Mouse (Mus musculus): ENCODE results near the gene Kirrel3.

Kirrel3 gene

DNA sequence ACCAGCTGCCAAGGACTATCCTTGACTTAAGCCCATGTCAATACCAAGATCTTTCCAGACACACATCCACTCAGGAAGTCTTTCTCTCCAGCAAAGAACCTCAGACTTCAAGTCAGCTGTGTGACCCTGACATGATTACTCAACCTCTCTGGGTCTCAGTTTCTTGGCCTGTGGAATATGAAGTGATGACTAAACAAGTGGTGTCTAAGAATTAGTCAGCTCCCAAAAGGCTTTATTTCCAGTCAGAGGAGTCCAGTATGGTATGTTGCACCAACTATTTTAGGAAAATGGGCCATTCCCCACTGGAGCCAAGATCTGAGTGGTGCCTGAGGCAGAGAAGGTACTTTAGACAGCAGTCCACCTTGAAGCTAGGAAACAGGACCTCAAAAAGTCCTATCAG lies 462.0 kb downstream of the Kirrel3 start:
- DNase-seq (ENCODE audit: low spot score) = no peak

DNA sequence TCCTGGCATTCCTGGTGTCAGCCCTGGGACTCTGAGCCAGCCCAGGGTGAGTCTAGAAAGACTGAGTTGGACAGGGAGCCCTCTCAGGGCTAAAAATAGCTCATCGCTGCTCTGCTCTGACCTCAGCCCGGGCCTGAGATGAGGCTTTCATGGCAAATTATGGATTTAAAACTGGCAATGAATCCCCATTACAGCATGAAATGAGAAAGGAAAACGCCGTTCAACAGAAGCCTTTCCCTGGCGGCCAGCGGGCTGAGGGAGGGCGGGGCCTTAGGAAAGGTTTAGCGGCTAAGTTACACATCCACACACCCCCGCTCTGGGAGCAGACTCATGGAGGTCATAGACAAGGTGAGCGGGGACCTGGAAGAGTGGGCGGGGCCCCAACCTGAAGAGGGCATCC lies 467.7 kb downstream of the Kirrel3 start:
- no peak for DNase-seq (ENCODE audit: low spot score)

DNA sequence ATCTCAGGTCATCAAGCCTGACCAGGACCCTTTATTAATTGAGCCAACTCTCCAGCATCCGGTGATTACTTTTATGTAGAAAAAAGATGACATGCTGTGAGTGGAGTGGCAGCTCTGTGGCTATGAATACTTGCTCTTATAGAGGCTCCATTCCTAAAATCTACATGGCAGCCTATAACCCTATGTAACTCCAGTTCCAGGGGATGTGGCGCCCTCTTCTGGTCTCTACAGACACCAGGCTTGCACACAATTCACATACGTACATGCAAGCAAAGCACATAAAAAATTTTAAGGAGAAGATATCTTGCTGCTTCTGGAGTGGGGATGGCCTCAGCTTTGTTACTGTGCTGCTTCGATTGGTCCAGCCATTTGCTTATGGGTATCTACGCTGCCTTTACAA lies 468.5 kb downstream of the Kirrel3 start:
- no peak for DNase-seq (ENCODE audit: low spot score)

DNA sequence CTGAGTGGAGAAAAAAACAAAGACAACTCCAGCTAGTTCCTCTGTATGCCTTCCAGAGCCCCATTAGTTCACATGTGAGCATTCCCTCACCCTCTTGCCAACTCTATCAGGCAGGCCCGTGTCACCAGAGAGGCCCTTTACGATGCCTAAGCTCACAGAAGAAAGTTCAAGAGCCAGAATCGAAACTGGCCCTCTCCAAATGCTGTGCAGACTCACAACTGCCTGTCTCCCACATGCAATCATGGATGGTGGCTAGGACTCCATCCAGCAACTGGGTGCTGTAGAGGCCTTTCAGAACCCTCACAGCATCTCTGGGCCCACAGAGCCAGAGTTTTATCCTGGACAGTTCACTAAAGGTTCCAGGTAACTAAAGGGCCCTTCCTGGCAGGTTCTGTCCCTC lies 470.8 kb downstream of the Kirrel3 start:
- no peak for DNase-seq (ENCODE audit: low spot score)

DNA sequence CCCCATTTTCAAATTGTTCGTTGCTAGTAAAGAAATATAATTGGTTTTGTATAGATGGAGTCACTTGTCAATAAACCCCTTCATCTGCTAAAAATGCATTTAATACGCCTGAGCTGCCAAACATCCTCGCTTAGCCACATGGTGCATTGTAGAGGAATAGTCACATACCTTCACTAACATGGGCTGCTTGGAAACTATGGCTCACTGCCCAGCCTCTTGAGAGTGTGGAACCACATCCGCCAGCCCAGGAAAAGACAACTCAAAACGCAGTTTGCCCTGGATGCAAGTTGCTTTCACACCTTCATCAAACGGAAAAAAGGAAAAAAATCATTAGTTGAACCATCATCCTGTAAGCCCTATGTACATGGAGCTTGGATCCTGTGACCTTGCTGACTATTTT lies 472.0 kb downstream of the Kirrel3 start:
- no peak for DNase-seq (ENCODE audit: low spot score)

DNA sequence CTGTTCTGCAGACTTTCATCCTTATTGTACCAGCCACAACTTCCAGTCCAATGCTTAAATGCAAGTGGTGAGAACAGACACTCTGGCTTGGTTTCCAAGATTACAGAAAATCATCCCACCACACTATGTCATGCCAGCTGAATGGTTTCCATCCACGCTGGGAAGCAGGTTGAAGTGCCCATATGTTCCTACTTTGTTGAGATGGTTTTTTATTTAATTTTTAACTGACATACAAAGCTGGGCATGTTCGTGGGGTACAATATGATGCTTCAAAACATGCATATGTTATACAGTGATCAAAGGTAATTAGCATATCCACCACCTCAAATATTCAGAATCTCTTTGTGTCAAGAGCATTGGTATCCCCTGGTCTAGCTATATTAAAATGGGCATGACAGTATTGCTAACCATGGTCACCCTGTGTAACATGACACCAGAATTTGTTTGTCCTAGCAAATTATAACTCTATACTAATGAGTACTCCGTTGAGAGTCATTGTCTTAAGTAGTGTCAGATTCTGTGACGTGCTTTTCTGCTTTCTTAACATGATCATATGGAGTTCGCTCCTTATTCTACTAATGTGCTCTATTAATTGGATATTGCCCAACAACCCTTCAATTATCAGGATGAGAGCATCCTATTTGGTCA lies 472.6 kb downstream of the Kirrel3 start:
- no peak for DNase-seq (ENCODE audit: low spot score)

DNA sequence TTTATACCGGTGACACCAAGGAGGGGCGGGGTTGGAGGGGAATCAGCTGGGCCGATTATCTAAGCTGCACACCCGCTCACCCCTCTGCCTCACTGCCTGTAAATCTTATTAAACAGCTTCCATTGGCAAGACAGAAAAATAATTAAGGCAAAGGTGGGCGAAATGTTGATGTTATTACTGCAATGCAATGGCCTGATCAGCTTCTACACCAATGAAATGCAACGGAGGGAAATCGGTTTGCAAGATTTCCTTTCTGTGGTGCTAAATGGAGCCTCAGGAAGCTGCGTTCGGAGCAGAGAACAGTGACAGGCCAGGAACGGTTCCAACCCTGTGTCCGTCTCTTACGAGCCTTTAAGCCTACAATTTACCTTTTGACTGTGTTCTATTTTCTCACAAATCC lies 475.0 kb downstream of the Kirrel3 start:
- no peak for DNase-seq (ENCODE audit: low spot score)

DNA sequence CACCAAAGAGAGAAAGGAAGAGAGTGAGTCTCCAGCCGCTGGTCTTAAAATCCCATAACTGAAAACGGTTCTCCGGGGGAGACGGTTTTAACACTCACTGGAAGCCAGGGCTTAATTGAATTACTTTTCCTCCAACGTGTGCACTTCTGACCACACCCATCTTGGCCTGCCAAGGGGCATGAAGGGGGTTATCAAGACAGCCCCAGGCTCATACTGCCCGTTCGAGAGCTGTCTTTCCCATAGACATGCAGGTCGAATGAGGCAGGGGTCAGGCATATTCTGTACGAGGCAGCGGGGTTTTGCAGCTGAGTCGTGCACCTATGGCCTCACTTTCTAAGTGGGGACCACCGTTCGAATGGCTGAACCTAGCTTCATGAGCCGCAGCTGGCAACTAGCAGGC lies 475.5 kb downstream of the Kirrel3 start:
- no peak for DNase-seq (ENCODE audit: low spot score)

DNA sequence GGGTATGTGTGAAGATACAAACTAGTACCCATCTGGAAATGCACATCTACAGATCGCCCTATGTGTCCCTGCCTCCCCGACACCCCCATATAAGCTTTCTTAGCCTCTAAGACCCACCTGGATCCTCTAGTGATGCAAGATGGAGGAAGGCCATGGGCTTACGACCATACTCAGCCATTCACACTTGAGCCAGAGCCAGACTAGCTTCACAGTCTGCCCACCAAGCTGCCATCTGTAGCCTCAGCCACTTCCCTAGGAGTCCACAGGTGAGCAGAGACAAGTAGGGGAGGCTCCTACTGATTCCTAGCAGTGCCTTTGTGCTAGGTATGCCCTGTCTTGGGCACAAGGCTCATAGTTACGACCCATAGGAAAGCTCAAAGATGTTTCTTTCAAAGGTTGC lies 476.6 kb downstream of the Kirrel3 start:
- DNase-seq (ENCODE audit: low spot score) = no peak

DNA sequence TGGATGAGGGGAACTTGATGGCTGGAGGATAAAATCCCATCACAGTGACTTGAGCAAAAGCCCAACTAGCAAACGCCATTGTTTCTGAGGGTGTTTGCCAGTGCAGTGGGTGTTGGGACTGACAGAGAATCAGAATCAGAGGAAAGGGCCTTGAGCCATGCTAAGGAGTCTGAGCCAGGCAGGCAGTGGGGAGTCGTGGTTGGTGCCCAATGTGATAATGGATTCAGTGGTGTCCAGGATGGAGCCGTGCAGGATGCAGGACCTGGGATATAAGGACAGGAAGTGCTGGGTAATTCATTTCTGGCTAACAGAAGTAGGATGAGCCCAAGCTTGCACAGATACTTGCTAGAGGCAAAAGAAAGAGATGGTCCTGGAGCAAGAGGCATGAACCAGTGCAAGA lies 477.9 kb downstream of the Kirrel3 start:
- DNase-seq (ENCODE audit: low spot score) = no peak

DNA sequence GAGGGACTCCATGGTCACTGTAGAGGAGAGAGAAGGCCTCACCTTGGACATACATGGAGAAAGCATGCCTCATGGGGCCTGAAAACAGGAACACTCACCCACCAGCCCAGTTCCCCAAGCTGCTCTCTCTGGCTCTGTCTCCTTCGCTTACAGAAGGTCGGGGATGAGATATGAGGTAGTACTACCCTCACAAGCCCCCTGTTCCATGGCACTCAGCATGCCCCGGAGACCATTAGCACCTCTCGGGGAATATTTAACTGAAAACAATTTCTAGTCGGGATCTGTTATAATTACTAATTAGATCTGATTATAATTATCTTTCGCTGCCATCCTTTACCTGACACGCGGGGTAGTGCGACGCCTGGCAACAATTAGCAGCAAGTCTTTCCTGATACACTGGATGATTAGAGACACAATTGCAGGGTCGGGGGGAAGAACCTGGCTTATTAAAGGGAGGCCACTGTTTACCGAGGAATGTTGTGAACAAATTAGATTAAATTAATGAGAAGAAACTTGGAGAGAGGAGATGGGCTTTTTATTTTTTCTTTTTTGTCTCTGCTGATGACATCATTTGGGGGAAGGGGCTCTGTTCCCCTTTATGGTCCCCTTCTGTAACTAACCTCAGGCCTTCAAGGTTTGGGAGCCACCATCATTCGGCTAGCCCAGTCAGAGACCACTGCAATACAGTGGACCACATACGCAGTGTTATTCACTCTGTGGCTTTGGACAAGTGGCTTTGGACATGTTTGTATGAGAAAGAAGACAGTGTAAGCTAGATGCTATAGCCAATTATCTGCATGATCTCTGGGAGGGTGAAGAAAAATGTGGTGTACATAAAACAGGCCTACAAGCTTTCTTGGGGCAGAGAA lies 478.7 kb downstream of the Kirrel3 start:
- DNase-seq (ENCODE audit: low spot score) = no peak

DNA sequence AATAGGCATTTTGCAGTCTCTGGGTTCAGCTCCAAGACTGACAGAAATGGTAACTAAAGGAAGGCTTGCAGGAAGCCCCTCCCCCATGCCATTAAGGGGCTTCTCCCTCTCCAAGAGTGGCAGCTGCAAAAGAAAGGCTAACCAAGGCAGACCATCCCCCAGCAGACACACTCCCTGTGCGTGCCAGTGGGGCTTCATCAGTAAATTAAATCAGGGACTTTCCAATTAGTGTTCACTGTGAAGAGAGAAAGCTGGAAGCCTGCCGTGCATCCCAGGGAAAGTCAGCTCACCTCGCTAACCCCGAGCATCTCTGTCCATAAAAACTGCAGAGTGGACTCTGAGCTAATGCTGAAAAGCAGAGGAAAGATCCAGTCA lies 479.3 kb downstream of the Kirrel3 start:
- DNase-seq (ENCODE audit: low spot score) = no peak

DNA sequence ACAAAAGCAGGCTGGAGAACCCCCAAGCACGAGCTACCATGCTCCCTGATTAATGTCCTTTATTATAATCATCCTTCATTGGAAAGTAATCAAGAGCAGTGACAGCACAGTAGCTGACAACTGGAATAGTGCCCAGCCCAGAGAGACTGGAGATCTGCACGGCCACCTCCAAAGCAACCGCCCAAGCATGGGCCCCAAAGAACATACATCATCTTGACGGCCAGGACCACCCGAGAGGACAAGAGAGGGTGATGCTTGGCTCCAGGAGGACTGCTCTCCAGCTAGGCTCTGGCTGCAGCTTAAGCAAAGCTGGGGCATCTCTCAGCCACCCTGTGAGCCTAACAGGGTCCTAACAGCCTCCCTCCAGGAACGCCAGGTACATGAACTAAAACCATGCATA lies 482.1 kb downstream of the Kirrel3 start:
- DNase-seq (ENCODE audit: low spot score) = no peak

DNA sequence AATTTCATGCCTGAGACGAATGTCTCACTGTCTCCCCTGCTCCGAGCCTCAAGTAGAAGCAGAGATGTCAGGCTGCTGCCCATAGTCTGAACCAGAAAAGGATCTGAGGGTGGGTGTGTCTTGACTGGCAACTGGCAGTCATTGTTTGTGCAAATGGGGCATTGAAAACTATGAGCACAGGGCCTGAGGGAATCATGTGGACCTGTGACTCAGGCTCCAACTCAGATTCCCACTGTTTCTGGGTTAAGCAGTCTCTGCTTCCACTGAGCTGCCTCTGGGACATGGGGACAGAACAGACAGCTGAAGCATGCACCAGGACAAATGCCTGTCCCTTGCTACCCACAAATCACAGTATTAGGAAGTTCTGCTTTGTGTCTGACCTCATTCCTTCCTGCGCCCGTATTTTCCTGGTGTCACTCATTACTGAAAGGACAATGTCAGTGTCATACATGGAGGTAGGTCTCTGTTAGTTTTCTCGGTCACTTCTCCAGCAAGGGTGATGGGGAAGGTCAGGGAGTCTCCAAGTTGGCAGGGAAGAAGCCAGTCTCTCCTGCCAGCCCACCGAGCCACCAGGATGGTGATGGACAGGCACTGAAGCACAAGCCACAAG lies 484.3 kb downstream of the Kirrel3 start:
- DNase-seq (ENCODE audit: low spot score) = no peak

DNA sequence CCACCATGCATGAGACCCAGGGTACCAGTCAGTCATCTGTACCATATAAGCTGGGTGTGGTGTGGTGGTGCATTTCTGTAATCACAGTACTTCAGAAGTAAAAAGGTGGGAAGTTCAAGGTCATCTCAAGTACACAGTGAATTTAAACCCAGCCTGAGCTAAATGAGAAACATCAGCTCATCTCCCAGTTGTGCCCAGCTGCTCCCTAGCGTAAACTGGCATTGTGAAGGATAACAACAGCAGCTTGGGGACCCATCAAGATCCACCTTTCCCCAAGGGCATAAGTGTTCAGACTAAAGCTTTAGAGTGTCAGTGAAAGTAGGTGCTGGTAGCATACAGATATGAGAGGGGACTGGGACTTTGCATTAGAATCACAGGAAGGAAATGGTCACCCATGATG lies 488.6 kb downstream of the Kirrel3 start:
- DNase-seq (ENCODE audit: low spot score) = no peak

DNA sequence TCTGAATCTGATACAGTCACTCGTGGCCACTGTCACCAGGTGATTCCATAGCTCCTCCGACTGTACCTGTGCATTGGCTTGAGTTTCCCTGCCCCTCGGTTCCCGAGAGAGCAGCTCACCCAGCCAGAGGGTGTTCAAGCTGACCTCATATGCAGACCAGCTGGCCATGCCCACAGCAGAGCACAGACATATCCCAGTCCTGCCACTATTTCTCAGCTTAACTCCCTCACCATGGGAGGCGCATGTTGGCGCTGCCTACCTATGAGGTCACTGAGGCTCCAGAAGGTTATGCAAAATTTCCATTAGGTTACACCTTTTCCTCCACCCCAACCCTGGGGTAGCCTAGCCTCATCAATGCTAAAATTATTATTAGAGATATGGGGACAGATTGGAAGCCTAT lies 489.6 kb downstream of the Kirrel3 start:
- no peak for DNase-seq (ENCODE audit: low spot score)

DNA sequence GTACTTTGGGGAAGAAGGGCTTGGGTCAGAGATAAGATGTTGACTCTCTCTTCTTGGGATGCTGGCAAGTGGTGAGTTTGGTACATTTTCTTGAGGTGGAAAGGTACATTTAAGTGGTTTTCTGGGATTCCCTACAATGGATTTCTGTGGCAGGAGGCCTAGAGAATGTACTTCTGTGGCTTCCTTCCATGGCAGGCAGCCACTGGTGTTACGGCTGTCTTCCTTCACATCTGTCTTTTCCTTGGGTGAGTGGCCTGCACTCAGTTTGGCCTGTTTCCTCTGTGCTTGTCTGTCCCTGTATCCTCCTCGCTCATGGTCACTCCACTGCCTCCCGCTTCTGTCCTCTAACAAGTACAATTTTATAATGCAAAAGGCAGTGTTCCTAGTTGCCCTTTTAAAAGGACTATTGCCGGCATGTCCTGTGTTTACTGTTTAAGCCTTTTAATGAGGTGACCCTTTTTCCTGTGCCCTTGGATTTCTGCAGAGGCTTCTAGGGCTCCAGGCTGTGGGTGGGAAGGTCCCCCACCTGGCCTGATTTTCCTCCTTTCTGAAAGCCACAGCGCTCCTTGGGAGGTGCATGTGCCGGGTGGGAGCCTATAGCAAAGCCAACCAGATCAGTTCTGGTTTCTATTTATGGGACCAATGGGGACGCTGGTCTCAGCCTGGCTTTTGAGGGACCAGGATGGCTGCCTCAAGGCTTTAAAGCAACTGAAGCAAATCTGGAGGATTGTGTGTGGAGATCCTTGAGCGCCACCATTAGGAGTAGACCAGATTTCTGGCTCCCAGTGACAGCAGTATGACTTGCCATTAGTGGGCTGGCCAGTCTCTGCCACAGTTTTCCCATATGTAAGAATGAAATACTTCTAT lies 491.1 kb downstream of the Kirrel3 start:
- DNase-seq (ENCODE audit: low spot score) = no peak

DNA sequence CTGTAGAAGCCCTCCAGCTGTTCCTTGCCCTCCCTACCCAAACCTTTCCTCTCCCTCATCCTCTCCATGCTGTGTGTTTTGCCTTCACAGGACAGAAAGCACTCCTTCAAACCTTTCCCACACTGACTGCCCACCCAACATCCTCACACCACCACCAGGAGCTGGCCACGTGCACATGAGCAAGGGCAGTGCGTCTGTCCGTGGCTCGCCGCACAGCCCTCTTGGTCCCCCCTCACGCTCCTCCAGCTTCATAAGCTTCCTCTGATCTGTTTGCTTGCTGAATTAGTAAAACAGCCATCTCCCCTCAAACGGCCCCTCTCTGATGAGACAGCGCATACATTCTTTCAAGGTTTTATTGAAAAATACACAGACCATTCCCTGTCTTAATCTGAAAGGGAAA lies 492.0 kb downstream of the Kirrel3 start:
- no peak for DNase-seq (ENCODE audit: low spot score)

DNA sequence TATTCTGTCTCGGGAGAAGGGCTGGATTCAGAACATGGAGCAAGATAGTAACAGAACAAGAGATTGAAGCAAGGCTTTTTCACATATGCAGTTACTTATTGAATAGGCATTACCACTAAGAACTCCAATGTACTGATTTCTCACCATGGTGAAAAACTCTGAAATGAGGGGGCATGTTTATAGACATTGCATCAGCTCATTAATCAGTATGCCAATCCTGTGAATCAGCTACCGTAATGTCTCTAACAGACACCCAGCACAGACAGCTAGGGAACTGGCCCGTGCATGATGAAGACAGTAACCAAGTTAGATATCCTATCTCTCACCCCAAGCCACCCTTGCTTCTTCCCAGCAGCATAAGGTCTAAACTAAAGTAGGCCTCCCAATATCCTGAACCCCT lies 492.5 kb downstream of the Kirrel3 start:
- DNase-seq (ENCODE audit: low spot score) = no peak

DNA sequence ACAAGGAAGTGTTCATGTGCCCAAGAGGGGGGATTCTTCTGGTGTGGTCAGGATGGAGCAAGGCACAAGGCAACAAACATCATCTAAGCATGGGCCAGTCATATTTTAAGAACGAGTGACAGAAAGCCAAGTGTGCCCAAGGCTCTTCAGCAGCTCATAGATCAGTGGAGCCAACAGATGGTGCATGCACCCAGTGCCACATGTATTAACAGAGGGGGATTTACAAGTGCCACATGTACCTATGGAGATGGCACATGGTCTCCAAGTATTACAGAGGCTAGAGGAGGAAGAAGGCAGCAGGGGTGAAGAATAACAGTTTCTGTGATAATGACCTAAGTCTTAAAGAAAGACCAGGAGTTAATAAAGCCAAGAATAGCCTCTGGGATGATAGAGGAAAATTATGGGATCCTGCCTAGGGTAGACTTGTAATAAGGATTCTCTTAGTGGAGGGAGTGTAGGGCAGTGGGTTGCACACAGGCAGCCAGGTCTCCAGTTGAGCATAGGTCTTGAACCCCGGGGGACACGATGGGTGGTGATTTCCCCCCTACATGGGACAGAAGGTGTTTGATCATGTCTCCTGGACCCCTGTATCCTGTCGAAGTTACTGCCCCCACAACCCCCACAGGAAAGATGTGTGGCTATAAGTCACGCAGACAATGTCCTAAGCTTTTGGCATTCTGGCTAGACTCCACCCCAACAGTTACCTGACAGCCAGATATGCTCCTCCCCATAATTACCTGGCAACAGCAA lies 495.0 kb downstream of the Kirrel3 start:
- no peak for DNase-seq (ENCODE audit: low spot score)
